Mouse (Mus musculus) forebrain, embryonic 14.5 days (tissue): ENCODE measurements around the gene Zrsr1. TPM values are rescaled to one million over a fixed set of nuclear protein-coding genes. Genes with fewer than 3 reads are reported as not detected.

Experiments
- ATAC-seq: fragments of 200-750 bp; cut with Nextera tagmentation; 2 replicates; pipeline ENCODE4 v1.8.0; 2017; ENCODE audit warnings: mild to moderate bottlenecking, moderate library complexity
- DNase-seq: peaks from one replicate; pipeline ENCODE4 v3.0.0-alpha.2; 2015; ENCODE audit warnings: low spot score
- H3K27ac ChIP-seq: fragments of 300-500 bp; sonication (generic); 2 replicates; pipeline ENCODE4 v1.5.1; 2014; ENCODE audit warnings: low read depth, mild to moderate bottlenecking, control low read depth, low read length, moderate library complexity
- H3K27me3 ChIP-seq: fragments of 300-500 bp; sonication (generic); replicated peaks from 2 replicates; pipeline ENCODE4 v1.6.1; 2014; ENCODE audit warnings: low read length, control low read depth, mixed read lengths; ENCODE audit not compliant: control insufficient read depth, insufficient read depth
- H3K36me3 ChIP-seq: fragments of 300-500 bp; sonication (generic); 2 replicates; pipeline ENCODE4 v1.6.1; 2014; ENCODE audit warnings: low read length, control low read depth; ENCODE audit not compliant: control insufficient read depth, insufficient read depth
- H3K4me1 ChIP-seq: fragments of 300-500 bp; sonication (generic); 2 replicates; pipeline ENCODE4 v1.6.1; 2014; ENCODE audit warnings: antibody characterized with exemption, low read length, control low read depth; ENCODE audit not compliant: control insufficient read depth, insufficient read depth
- H3K4me2 ChIP-seq: fragments of 300-500 bp; sonication (generic); 2 replicates; pipeline ENCODE4 v1.6.1; 2014; ENCODE audit warnings: mild to moderate bottlenecking, control low read depth, low read length
- H3K4me3 ChIP-seq: fragments of 300-500 bp; sonication (generic); 2 replicates; pipeline ENCODE4 v1.5.1; 2014; ENCODE audit warnings: low read depth, low read length, control low read depth
- H3K9ac ChIP-seq: fragments of 300-500 bp; sonication (generic); 2 replicates; pipeline ENCODE4 v1.6.1; 2014; ENCODE audit warnings: mild to moderate bottlenecking, low read length, control low read depth, moderate library complexity
- H3K9me3 ChIP-seq: fragments of 300-500 bp; sonication (generic); replicated peaks from 2 replicates; pipeline ENCODE4 v1.6.1; 2016; ENCODE audit warnings: low read length, control low read depth, mixed read lengths; ENCODE audit not compliant: control insufficient read depth
- WGBS: fragments of 180-500 bp; shearing (Covaris S2); extraction: QIAGEN DNeasy Blood & Tissue Kit; methylation state at CpG from one replicate; pipeline ENCODE4 v1.1.7; 2014; 5-methylcytosine and 5-hydroxymethylcytosine counted together
- polyA plus RNA-seq: library from polyadenylated mRNA; unstranded; fragments of >200 nt; fragmentation: Nextera tagmentation; extraction: Ambion mirVana; gene quantifications from 2 replicates; pipeline ENCODE4 v1.2.1, GENCODE M21; 2014

Zrsr1 gene
- polyA plus RNA-seq, 1 experiment from 2014 or later: 4.7 TPM

- H3K9me3 ChIP-seq: no peaks in the 10 kb centered on the region
- peaks cover 27% of the 10 kb centered on the region for H3K36me3 ChIP-seq
- no peak overlapping the region for H3K27ac ChIP-seq
- no peak for DNase-seq
- WGBS: 11% methylated on average over 14 of the region's 14 CpGs
- peak overlapping the region; percentile 98 for H3K4me2 ChIP-seq
- H3K4me3 ChIP-seq: peak overlapping the region; percentile 83
- ATAC-seq: no peak
- H3K27me3 ChIP-seq: no peaks in the 10 kb centered on the region
- peak overlapping the region; percentile 94 for H3K9ac ChIP-seq
- peaks cover 11% of the 10 kb centered on the region for H3K4me1 ChIP-seq
Observed at GRCm38 (mm10) chr11:22991218-22991835, 19.5 kb downstream of the Zrsr1 start.

- Histone ChIP-seq H3K4me2 (no peak overlapping the region), H3K27ac (no peak overlapping the region), H3K9me3 (no peaks in the 10 kb centered on the region), H3K4me1 (peaks cover 11% of the 10 kb centered on the region), H3K27me3 (no peaks in the 10 kb centered on the region), H3K4me3 (no peak overlapping the region), H3K36me3 (peaks cover 53% of the 10 kb centered on the region), H3K9ac (no peak overlapping the region)
- DNase-seq: no peak
- 87% methylated on average over 2 of the region's 2 CpGs for WGBS
- no peak for ATAC-seq
Observed at GRCm38 (mm10) chr11:22994271-22994670, 22.5 kb downstream of the Zrsr1 start.

GRCm38 (mm10) chr11:22995461-22995860 is 23.7 kb downstream of the Zrsr1 start:
- WGBS: 95% methylated on average over 4 of the region's 4 CpGs
- peaks cover 65% of the 10 kb centered on the region for H3K36me3 ChIP-seq
- ATAC-seq: no peak

GRCm38 (mm10) chr11:22998308-22998707 is 26.5 kb downstream of the Zrsr1 start:
- no peaks in the 10 kb centered on the region for H3K27me3 ChIP-seq
- H3K4me1 ChIP-seq: no peaks in the 10 kb centered on the region
- no peak overlapping the region for H3K27ac ChIP-seq
- no peak overlapping the region for H3K4me3 ChIP-seq
- no peaks in the 10 kb centered on the region for H3K9me3 ChIP-seq
- ATAC-seq (no peak), DNase-seq (no peak)
- 91% methylated on average over 1 of the region's 1 CpGs for WGBS
- peaks cover 86% of the 10 kb centered on the region for H3K36me3 ChIP-seq
- H3K9ac ChIP-seq: no peak overlapping the region
- H3K4me2 ChIP-seq: no peak overlapping the region

More at GRCm38 (mm10) chr11:22995461-22995860, 23.7 kb downstream of the Zrsr1 start:
- Histone ChIP-seq H3K4me1 (peaks cover 11% of the 10 kb centered on the region), H3K9me3 (no peaks in the 10 kb centered on the region), H3K4me2 (no peak overlapping the region), H3K27me3 (no peaks in the 10 kb centered on the region), H3K9ac (no peak overlapping the region), H3K27ac (no peak overlapping the region), H3K4me3 (no peak overlapping the region)
- no peak for DNase-seq

- no peak overlapping the region for H3K4me2 ChIP-seq
- H3K4me1 ChIP-seq: 0 out of 2 replicates have a peak, but pooled peaks cover 3% of the 10 kb centered on the region
- no peak overlapping the region for H3K4me3 ChIP-seq
- H3K36me3 ChIP-seq: peaks cover 45% of the 10 kb centered on the region
- H3K9me3 ChIP-seq: no peaks in the 10 kb centered on the region
- H3K27me3 ChIP-seq: no peaks in the 10 kb centered on the region
- no peak for ATAC-seq
- no peak overlapping the region for H3K27ac ChIP-seq
- DNase-seq: no peak
- 88% methylated on average over 1 of the region's 1 CpGs for WGBS
- no peak overlapping the region for H3K9ac ChIP-seq
Observed at GRCm38 (mm10) chr11:23005276-23005675, 33.5 kb downstream of the Zrsr1 start.

- H3K27me3 ChIP-seq: no peaks in the 10 kb centered on the region
- peak overlapping the region; percentile 78 for H3K9ac ChIP-seq
- no peak for ATAC-seq
- DNase-seq: peak; percentile 21
- peak overlapping the region; percentile 89 for H3K27ac ChIP-seq
- H3K4me3 ChIP-seq: peak overlapping the region; percentile 50
- H3K4me1 ChIP-seq: 0 out of 2 replicates have a peak, but pooled peaks cover 3% of the 10 kb centered on the region
- peaks cover 28% of the 10 kb centered on the region for H3K36me3 ChIP-seq
- H3K9me3 ChIP-seq: no peaks in the 10 kb centered on the region
- WGBS: 4% methylated on average over 6 of the region's 6 CpGs
- peak overlapping the region; percentile 69 for H3K4me2 ChIP-seq
Observed at GRCm38 (mm10) chr11:23007166-23007480, 35.3 kb downstream of the Zrsr1 start.

- peak; percentile 98 for DNase-seq
- WGBS: 1% methylated on average over 22 of the region's 22 CpGs
- Histone ChIP-seq H3K27me3 (no peaks in the 10 kb centered on the region), H3K27ac (peak within 1 kb of the TSS; percentile 89), H3K9ac (peak within 1 kb of the TSS; percentile 78), H3K4me1 (0 out of 2 replicates have a peak, but pooled peaks cover 3% of the 10 kb centered on the region), H3K4me2 (peak within 1 kb of the TSS; percentile 69), H3K36me3 (peaks cover 23% of the 10 kb centered on the region), H3K9me3 (no peaks in the 10 kb centered on the region), H3K4me3 (peak within 1 kb of the TSS; percentile 50)
- peak; percentile 95 for ATAC-seq
Observed at GRCm38 (mm10) chr11:23007481-23008180, 35.8 kb downstream of the Zrsr1 start, which contains the start of gene Fam161a. Gene Fam161a (plus strand): TSS chr11:23007531.

- Histone ChIP-seq H3K9ac (peak overlapping the region; percentile 78), H3K9me3 (no peaks in the 10 kb centered on the region), H3K4me2 (peak overlapping the region; percentile 69), H3K27ac (peak overlapping the region; percentile 89), H3K4me3 (peak overlapping the region; percentile 50), H3K27me3 (no peaks in the 10 kb centered on the region), H3K4me1 (0 out of 2 replicates have a peak, but pooled peaks cover 3% of the 10 kb centered on the region), H3K36me3 (peaks cover 20% of the 10 kb centered on the region)
- ATAC-seq: peak; percentile 96
- WGBS: under 1% methylated on average over 40 of the region's 40 CpGs
- DNase-seq: peak; percentile 91
Observed at GRCm38 (mm10) chr11:23008181-23008823, 36.5 kb downstream of the Zrsr1 start.
